Mouse (Mus musculus): ENCODE measurements around the gene Gm5105. TPM values are rescaled to one million over a fixed set of nuclear protein-coding genes. Genes with fewer than 3 reads are reported as not detected.

Gm5105 gene
- total RNA-seq, 2 experiments from 2014 or later, result 0.28 TPM; not detected in 1

- DNase-seq (ENCODE audit: extremely low spot score in 1 of 2, low spot score in 1 of 2), result no peak
Observed at GRCm38 (mm10) chr3:138069756-138070511, 2.7 kb upstream of the Gm5105 start.

- no peak for DNase-seq (ENCODE audit: extremely low spot score in 1 of 2, low spot score in 1 of 2)
Observed at GRCm38 (mm10) chr3:138068103-138068502, 915 bp upstream of the Gm5105 start.

GRCm38 (mm10) chr3:138066348-138066856, 786 bp downstream of the Gm5105 start:
- no peak for DNase-seq (ENCODE audit: extremely low spot score in 1 of 2, low spot score in 1 of 2)

GRCm38 (mm10) chr3:138065930-138066329, 1.3 kb downstream of the Gm5105 start:
- no peak for DNase-seq (ENCODE audit: extremely low spot score in 1 of 2, low spot score in 1 of 2)

- no peak for DNase-seq (ENCODE audit: extremely low spot score in 1 of 2, low spot score in 1 of 2)
Observed at GRCm38 (mm10) chr3:138064732-138065645, 2.2 kb downstream of the Gm5105 start, which contains the start of gene 1110002E22Rik. 1110002E22Rik (plus strand) TSS chr3:138065052.

GRCm38 (mm10) chr3:138063731-138064329, 3.4 kb downstream of the Gm5105 start:
- DNase-seq (ENCODE audit: extremely low spot score in 1 of 2, low spot score in 1 of 2), result no peak

- DNase-seq (ENCODE audit: extremely low spot score in 1 of 2, low spot score in 1 of 2), result no peak
Observed at GRCm38 (mm10) chr3:138062673-138063072, 4.5 kb downstream of the Gm5105 start.

DNA sequence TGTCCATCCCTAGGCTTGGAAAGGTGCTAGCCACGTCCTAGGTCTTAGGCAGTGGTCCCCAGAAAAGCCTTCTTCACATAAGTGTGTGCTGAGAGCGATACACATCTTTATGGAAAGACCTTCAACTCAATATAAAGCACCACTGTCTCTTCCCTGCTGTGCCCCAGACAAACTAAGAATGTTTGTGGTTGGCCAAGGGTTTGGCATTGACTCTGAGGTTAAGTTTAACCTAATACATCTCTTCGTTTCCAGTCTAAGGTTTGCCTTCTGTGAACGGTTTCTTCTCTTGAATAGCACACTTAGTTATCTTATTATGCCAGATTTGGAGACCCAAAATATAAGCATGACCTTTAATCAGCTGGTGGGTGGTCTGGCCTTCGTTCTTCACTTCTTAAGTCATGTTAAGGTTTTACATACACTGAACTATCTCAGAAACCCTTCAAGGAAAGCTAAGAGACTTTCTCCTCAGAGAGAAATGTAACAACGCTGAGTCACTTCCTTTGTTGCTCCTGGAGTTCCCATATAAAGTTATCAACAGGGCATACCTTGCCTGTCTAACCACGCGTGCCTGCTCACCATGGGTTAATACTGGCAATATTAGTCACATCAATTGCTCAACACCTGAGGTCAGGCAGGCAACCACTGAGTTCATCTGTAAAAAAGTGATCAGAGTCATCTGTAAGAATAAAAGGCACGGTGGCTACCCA, 5.8 kb downstream of the Gm5105 start:
- DNase-seq (ENCODE audit: extremely low spot score in 1 of 2, low spot score in 1 of 2), result no peak

GRCm38 (mm10) chr3:138060429-138060828, 6.8 kb downstream of the Gm5105 start:
- DNase-seq (ENCODE audit: extremely low spot score in 1 of 2, low spot score in 1 of 2), result no peak

GRCm38 (mm10) chr3:138058226-138058625, 9.0 kb downstream of the Gm5105 start:
- no peak for DNase-seq (ENCODE audit: extremely low spot score in 1 of 2, low spot score in 1 of 2)

DNA sequence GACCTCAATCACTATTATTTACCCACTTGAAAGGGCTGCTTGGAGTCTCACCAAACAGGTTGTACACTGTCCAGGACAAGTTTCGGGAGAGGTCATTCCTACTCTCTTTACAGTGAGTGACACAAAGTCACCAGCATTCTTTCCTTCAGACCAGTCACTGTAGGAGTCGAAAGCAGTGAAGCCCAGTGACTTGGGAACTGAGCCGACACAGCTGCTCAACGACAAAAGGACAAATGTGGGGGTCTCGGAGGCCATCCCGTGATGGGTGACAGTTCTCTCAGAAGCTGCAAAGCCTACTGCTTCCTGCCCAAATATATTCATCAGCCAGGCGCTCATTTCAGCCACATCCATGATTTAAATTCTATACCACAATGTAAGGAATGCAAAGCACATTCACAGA, 10.2 kb downstream of the Gm5105 start:
- DNase-seq (ENCODE audit: extremely low spot score in 1 of 2, low spot score in 1 of 2), result no peak

DNA sequence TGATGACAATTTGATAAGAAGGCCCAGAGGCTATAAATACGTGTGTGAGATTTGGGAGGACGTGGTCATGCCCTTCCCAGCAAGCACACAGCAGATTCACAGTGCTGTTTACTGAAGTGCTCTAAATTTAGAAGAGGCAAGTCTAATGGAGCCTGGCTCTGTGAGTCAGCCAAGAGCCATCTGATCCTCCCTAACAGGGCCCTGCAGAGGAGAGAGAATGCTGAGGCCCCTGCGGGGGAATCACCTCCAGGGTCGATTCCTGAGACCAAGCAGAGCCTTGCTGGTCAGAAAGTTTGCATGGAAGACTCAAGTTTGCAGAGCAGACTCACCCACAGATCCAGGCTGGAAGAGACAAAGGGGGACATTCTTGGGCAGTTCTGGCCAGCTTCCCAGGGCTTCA, 13.2 kb downstream of the Gm5105 start:
- no peak for DNase-seq (ENCODE audit: extremely low spot score in 1 of 2, low spot score in 1 of 2)

- DNase-seq (ENCODE audit: extremely low spot score in 1 of 2, low spot score in 1 of 2), result no peak
Observed at GRCm38 (mm10) chr3:138051431-138051830, 15.8 kb downstream of the Gm5105 start.

DNA sequence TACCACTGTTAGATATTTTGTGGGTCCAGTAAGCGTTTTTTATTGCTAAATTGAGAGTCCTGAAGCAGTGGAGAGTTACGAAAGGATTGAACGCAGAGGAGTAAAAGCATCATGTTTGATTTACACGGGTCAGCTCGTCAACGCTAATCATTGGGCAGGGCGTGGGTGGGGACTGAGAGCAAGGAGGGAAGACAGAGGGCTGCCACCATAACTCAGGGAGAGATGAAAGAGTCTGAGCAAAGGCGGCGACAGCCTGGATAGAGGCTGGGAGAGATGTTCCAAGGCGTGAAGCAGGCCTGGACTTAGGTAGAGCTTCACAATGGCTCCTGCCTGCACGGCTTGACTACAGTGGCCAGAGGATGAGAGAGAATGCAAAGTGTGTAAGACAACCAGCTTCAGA, 16.4 kb downstream of the Gm5105 start:
- no peak for DNase-seq (ENCODE audit: extremely low spot score in 1 of 2, low spot score in 1 of 2)

DNA sequence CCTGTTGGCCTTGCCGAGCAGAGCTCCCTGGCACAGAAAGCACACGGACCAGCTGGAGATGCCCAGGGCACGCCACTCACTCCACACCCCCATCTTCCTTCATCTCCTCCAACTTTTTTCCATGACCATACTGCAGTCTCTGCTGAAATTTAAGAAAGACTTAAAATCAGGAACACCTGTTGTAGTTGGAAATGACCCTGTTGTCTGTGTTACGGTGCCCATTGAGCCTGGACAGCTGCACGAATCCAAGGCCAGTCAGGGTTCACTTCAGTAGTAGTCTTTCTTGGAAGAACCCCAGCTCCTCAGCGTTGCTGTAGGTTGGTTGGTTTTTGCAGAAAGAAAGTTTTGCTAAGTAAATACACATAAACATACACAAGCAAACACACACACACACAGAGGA, 17.6 kb downstream of the Gm5105 start:
- DNase-seq (ENCODE audit: extremely low spot score in 1 of 2, low spot score in 1 of 2), result no peak

DNA sequence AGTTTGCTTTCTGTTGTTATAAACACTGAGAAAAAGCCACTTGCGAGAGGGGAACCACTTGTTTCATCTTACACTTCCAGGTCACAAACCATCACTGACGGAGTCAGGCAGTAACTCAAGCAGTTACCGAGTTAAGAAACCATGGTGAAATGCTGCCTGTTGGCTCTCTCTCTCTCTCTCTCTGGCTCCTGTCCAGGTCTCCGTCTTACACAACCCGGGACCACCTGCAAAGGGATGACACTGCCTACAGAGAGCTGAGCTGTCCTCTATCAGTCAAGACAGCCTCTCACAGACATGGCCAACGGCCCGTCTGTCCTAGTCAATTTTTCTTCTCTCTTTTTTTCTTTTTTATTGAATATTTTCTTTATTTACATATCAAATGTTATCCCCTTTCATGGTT, 23.9 kb downstream of the Gm5105 start:
- no peak for DNase-seq (ENCODE audit: extremely low spot score in 1 of 2, low spot score in 1 of 2)

DNA sequence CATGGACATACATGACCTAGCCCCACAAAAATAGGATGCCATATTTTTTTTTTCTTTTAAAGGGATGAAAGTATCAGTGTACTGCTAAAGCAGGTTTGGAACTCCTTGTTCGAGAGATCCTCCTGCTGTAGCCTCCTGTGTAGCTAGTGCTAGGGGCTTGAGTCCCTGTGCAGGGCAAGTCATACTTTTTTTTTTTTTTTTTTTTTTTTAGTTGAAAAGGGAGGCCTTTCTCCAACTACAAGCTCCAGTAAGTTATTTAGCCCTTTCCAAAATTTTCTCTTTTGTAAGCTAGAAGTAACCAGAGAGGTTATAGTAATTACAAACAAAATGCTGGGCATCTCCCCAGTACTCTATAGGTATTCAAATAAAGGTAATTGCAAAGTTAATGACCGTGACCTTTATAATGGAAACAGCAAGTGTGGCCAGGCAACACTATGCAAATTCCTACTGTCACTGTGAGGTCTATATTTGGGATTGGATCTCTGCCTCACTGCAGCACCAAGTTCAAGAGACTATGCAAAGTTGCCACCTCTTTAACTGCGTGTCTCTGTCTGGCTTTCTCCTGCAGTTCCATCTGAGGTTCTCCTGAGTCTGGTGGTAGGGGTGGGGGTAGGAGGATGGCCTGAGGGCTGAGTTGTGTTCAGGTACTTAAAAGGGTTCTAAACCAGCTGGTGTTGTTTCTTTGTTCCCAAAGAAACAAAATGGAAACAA, 25.4 kb downstream of the Gm5105 start:
- DNase-seq (ENCODE audit: extremely low spot score in 1 of 2, low spot score in 1 of 2), result no peak

DNA sequence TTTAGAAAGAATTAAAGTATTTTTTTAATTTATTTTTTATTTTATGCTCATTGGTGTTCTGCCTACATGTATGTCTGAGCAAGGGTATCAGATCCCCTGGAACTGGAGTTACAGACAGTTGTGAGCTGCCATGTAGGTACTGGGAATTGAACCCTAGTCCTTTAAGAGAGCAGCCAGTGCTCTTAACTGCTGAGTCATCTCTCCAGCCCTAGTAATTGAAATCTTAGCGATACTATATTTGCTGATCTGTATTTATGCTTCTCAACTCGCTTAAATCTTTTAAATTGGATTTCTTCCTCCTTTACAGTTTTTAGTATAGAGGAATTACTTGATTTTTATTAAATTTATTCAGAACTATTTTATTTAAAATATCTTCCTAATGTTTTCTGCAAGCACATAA, 26.2 kb downstream of the Gm5105 start:
- DNase-seq (ENCODE audit: extremely low spot score in 1 of 2, low spot score in 1 of 2), result no peak

- DNase-seq (ENCODE audit: extremely low spot score in 1 of 2, low spot score in 1 of 2), result no peak
Observed at GRCm38 (mm10) chr3:138033986-138034385, 33.2 kb downstream of the Gm5105 start.

GRCm38 (mm10) chr3:138030563-138030962, 36.6 kb downstream of the Gm5105 start:
- DNase-seq (ENCODE audit: extremely low spot score in 1 of 2, low spot score in 1 of 2), result no peak
